In the genomic region with DNA sequence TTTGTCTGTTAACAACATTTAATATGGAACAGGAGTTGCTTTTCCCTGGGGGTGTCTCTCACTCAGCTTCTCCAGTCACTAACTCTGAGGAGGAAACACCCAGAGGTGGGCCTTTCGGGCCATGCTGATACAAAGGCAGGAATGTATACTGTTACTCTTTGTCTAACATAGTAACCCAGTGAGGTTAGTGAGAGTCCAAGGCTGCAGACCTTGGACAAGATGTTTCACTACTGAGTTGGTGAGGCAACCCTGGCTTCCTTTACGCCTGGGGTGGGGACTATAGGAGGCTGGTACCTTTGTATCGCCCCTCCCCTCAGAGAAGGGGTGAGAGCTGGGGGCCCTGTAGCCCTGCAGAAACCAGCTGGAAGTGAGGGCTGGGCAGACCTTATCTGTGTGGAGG, we compare ENCODE assay signal across 20 mouse cellular contexts. TPM values are rescaled to one million over a fixed set of nuclear protein-coding genes. Genes with fewer than 3 reads are reported as not detected.
DNase-seq lines count a peak whose midpoint lies in the region; ATAC-seq and TF ChIP-seq lines count a peak whose summit lies in the region.
"Had no signal": no experiment of that assay in that cellular context is flagged by ENCODE, and none has a peak within 500 bp of the region (broad histone marks: within the 10 kb centered on the region; RNA-seq: fewer than 3 reads in every experiment).

No protein-coding gene starts in this region.

- WGBS in heart, adult 2 months: 82% methylated on average over 3 of the region's 3 CpGs
- 82% methylated on average over 3 of the region's 3 CpGs for WGBS in forebrain, embryonic 15.5 days

- no peak for TF ChIP-seq POLR2A in heart, adult 2 months (IDR thresholded peaks at IDR 0.05; ENCODE audit: insufficient read depth, low read depth, low read length)

- H3K4me3 ChIP-seq in heart, adult 2 months: no peak overlapping the region
- H3K4me3 ChIP-seq in forebrain, embryonic 15.5 days: no peak overlapping the region
- H3K4me3 ChIP-seq: erythroblast, embryonic 14.5 days; limb, embryonic 15.5 days; midbrain, embryonic 13.5 days had no signal

- H3K4me2 ChIP-seq in forebrain, embryonic 15.5 days (replicated peaks): no peak overlapping the region
- H3K4me2 ChIP-seq: limb, embryonic 15.5 days; midbrain, embryonic 13.5 days had no signal

- H3K4me1 ChIP-seq in heart, adult 2 months (ENCODE audit: control insufficient read depth, insufficient read depth, low read length): peaks cover 2% of the 10 kb centered on the region; the same call in 1 of the 2 replicates
- H3K4me1 ChIP-seq in forebrain, embryonic 15.5 days: no peaks in the 10 kb centered on the region
- H3K4me1 ChIP-seq: midbrain, embryonic 13.5 days had no signal

- H3K9me3 ChIP-seq in forebrain, embryonic 15.5 days: no peaks in the 10 kb centered on the region
- H3K9me3 ChIP-seq: G1E; limb, embryonic 15.5 days; midbrain, embryonic 13.5 days had no signal

- H3K79me2 ChIP-seq in heart, adult 2 months (replicated peaks; ENCODE audit: control insufficient read depth, insufficient read depth, low read length): no peaks in the 10 kb centered on the region

- no peaks in the 10 kb centered on the region; the same call in 1 of the 2 replicates for H3K36me3 ChIP-seq in heart, adult 2 months (ENCODE audit: control insufficient read depth, insufficient read depth, low read length)
- no peaks in the 10 kb centered on the region for H3K36me3 ChIP-seq in forebrain, embryonic 15.5 days
- H3K36me3 ChIP-seq: G1E; limb, embryonic 15.5 days; midbrain, embryonic 13.5 days had no signal

- TF ChIP-seq EP300 in heart, adult 2 months (IDR thresholded peaks at IDR 0.05; ENCODE audit: insufficient read depth, low read depth, low read length): no peak

- peak; percentile 86 for DNase-seq in heart, adult 11 months
- DNase-seq in heart, adult 2 months: no peak
- DNase-seq in 3T3-L1 (ENCODE audit: low read depth, low spot score): peak; percentile 47
- DNase-seq in CD4-positive helper T cell, adult 2 months (ENCODE audit: low read depth, low spot score): peak; percentile 13
- DNase-seq in urinary bladder, postnatal 4 days (ENCODE audit: low spot score in 2 of 2): no peak
- DNase-seq: cerebellum, adult 2 months; cerebellum, postnatal 36 days; kidney, adult 18-20 months; thymus, adult 2 months had no signal

- H3K27me3 ChIP-seq in heart, adult 2 months (ENCODE audit: control insufficient read depth, insufficient read depth, low read length): no peaks in the 10 kb centered on the region
- 0 out of 2 replicates have a peak, but pooled peaks cover 6% of the 10 kb centered on the region for H3K27me3 ChIP-seq in forebrain, embryonic 15.5 days
- H3K27me3 ChIP-seq: limb, embryonic 15.5 days had no signal

- peak; percentile 31; the same call in 1 of the 2 replicates for ATAC-seq in granulocyte monocyte progenitor cell, adult 5-6 weeks (replicated peaks; ENCODE audit: poor library complexity, severe bottlenecking)
- no peak for ATAC-seq in forebrain, embryonic 15.5 days (replicated peaks)
- ATAC-seq: CD4-positive, CD25-positive, alpha-beta regulatory T cell, adult 4 months; forebrain, embryonic 14.5 days; hindbrain, postnatal 0 days; lung, postnatal 0 days; midbrain, embryonic 13.5 days had no signal

- intact Hi-C loops in heart, adult 2 months (cut with DNase I): no loop called here

- no peak overlapping the region for H3K27ac ChIP-seq in heart, adult 2 months
- no peak overlapping the region for H3K27ac ChIP-seq in forebrain, embryonic 15.5 days (replicated peaks)
- H3K27ac ChIP-seq: hindbrain, postnatal 0 days; kidney, postnatal 0 days; midbrain, embryonic 13.5 days had no signal

- no peak for TF ChIP-seq CTCF in heart, adult 2 months (IDR thresholded peaks at IDR 0.05)

- H3K9ac ChIP-seq in heart, adult 2 months (ENCODE audit: low read depth, low read length): no peak overlapping the region
- H3K9ac ChIP-seq in forebrain, embryonic 15.5 days (replicated peaks): no peak overlapping the region
- H3K9ac ChIP-seq: limb, embryonic 15.5 days; midbrain, embryonic 13.5 days had no signal

RNA-seq across cellular contexts. Expression of a gene that starts 7.9 kb away (rescaled TPM):
- total RNA-seq in heart, adult 2 months (2021): 10 to 100 TPM; 23.0 to 27.8 TPM
- polyA plus RNA-seq in heart, adult 2 months (2012; rRNA removed): 11.1 and 21.3 TPM in 2 replicates
- 14.5 and 14.7 TPM in 2 replicates for total RNA-seq in granulocyte monocyte progenitor cell, adult 5-6 weeks (2014; fragmentation: Nextera tagmentation)
- total RNA-seq in granulocyte monocyte progenitor cell, adult 5-6 weeks (2017): 13.8 and 20.3 TPM in 2 replicates
- 3.7 and 4.9 TPM in 2 replicates for polyA plus RNA-seq in forebrain, embryonic 15.5 days (2015; fragmentation: Nextera tagmentation; extraction: Ambion mirVana)

Comparison
In these comparisons a context has a peak if more than half of its experiments do, and no peak if none do; other contexts are left out.
1. DNase-seq: peak in heart, adult 11 months (single experiment), 3T3-L1 (single experiment) and CD4-positive helper T cell, adult 2 months (single experiment); none in heart, adult 2 months (0 of 2) and urinary bladder, postnatal 4 days (0 of 2).